Mouse (Mus musculus) yolk sac, embryonic 10.5 days (tissue): ENCODE results near the gene Gm44965.

Source experiments
- DNase-seq: peaks from one replicate; pipeline ENCODE4 v3.0.0-alpha.2; 2017; ENCODE audit warnings: low spot score

The Gm44965 gene

GRCm38 (mm10) chr6:48626464-48626863 lies 32.7 kb downstream of the Gm44965 start, which contains the start of gene AI854703:
Gene AI854703, plus strand, starts transcription at chr6:48626764.
- no peak for DNase-seq

- peak; percentile 32 for DNase-seq
Observed at GRCm38 (mm10) chr6:48626984-48627383, 33.2 kb downstream of the Gm44965 start.

- no peak for DNase-seq
Observed at GRCm38 (mm10) chr6:48627511-48627924, 33.8 kb downstream of the Gm44965 start.

- DNase-seq = no peak
Observed at GRCm38 (mm10) chr6:48628377-48628776, 34.6 kb downstream of the Gm44965 start.

- DNase-seq = no peak
Observed at GRCm38 (mm10) chr6:48628808-48629660, 35.3 kb downstream of the Gm44965 start.

GRCm38 (mm10) chr6:48629661-48630034 lies 35.9 kb downstream of the Gm44965 start:
- no peak for DNase-seq

GRCm38 (mm10) chr6:48630831-48631230 lies 37.1 kb downstream of the Gm44965 start:
- no peak for DNase-seq

- no peak for DNase-seq
Observed at GRCm38 (mm10) chr6:48635105-48635504, 41.4 kb downstream of the Gm44965 start.

GRCm38 (mm10) chr6:48636515-48636914 lies 42.8 kb downstream of the Gm44965 start:
- DNase-seq = no peak

GRCm38 (mm10) chr6:48637811-48638500 lies 44.2 kb downstream of the Gm44965 start:
- DNase-seq = no peak

GRCm38 (mm10) chr6:48638553-48638952 lies 44.8 kb downstream of the Gm44965 start:
- no peak for DNase-seq

GRCm38 (mm10) chr6:48641391-48641790 lies 47.6 kb downstream of the Gm44965 start:
- DNase-seq = no peak

- DNase-seq = no peak
Observed at GRCm38 (mm10) chr6:48642764-48643292, 49.1 kb downstream of the Gm44965 start.

GRCm38 (mm10) chr6:48645660-48646308 lies 52.0 kb downstream of the Gm44965 start:
- DNase-seq = peak; percentile 64

- DNase-seq = no peak
Observed at GRCm38 (mm10) chr6:48646309-48646690, 52.6 kb downstream of the Gm44965 start.

- DNase-seq = peak; percentile 57
Observed at GRCm38 (mm10) chr6:48646995-48647394, 53.3 kb downstream of the Gm44965 start, which contains the start of gene Gimap8. Gene Gimap8, plus strand, starts transcription at chr6:48647234.

GRCm38 (mm10) chr6:48647611-48648010 lies 53.9 kb downstream of the Gm44965 start:
- DNase-seq = no peak

GRCm38 (mm10) chr6:48648779-48649178 lies 55.0 kb downstream of the Gm44965 start:
- no peak for DNase-seq

- no peak for DNase-seq
Observed at GRCm38 (mm10) chr6:48650041-48650440, 56.3 kb downstream of the Gm44965 start.

GRCm38 (mm10) chr6:48658721-48659120 lies 65.0 kb downstream of the Gm44965 start:
- DNase-seq = no peak

- no peak for DNase-seq
Observed at GRCm38 (mm10) chr6:48664750-48665149, 71.0 kb downstream of the Gm44965 start.

GRCm38 (mm10) chr6:48665471-48665870 lies 71.7 kb downstream of the Gm44965 start:
- no peak for DNase-seq
